Mouse (Mus musculus) adrenal gland, adult (tissue): ENCODE data around the gene Ttc28.
A peak's percentile ranks its signal among the peaks of the same experiment; 100 is the strongest.

Source experiments
- DNase-seq, 2 experiments: peaks; one replicate each; pipeline ENCODE4 v3.0.0; 2022 to 2023; ENCODE audit warnings: low spot score in 1 of 2; ENCODE audit not compliant: inconsistent age in 2 of 2

The Ttc28 gene

DNA sequence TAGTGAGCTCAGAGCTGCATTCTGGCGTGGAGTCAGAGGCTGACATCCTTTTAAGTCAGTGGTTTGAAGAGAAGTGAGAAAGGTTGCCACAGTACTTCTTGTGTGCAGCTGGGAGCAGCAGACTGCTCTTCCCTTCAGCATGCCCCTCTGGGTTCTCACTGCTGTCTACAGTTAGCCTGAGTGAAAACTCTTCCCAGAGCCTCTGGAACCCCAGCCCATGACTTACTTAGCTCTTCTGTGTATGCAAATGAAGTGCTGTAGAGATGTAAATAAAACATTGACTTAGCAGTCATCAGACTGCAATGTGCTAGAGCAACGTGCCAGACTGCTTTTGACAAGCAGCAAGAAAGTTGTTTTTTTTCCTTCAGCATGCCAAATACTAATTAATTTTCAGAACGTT, 70.2 kb downstream of the Ttc28 start:
- DNase-seq: no peak

- DNase-seq: no peak
Measured at GRCm38 (mm10) chr5:110958196-110958595, 78.6 kb downstream of the Ttc28 start.

- DNase-seq: no peak
Measured at GRCm38 (mm10) chr5:110960067-110960466, 80.5 kb downstream of the Ttc28 start.

GRCm38 (mm10) chr5:110960890-110961289, 81.3 kb downstream of the Ttc28 start:
- no peak for DNase-seq

- DNase-seq: no peak
Measured at GRCm38 (mm10) chr5:110967483-110968055, 88.0 kb downstream of the Ttc28 start.

- DNase-seq: no peak
Measured at GRCm38 (mm10) chr5:110968566-110968965, 89.0 kb downstream of the Ttc28 start.

GRCm38 (mm10) chr5:110970162-110970780, 90.7 kb downstream of the Ttc28 start:
- peak; percentile 29 to 63 for DNase-seq

DNA sequence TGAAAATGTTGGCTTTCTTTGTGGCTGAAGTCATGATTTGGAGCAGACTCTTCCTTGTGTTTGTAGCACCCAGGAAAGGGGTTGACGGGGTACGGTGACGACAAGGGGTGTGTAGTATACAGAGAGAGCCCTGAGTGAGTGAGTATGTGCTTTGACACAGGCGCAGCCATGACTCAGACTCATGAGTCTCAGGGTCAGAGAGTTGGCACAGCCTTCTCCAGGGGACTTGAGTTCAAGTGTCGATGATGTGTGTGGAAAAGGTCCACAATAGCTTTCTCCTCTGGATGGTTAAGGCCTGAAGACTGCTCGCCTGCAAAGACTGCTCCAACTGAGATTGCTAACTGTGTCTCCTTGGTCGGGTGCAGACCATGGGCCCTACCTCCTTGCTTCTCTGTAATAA, 97.1 kb downstream of the Ttc28 start:
- peak in 1 of 2 experiments; percentile 39 for DNase-seq

DNA sequence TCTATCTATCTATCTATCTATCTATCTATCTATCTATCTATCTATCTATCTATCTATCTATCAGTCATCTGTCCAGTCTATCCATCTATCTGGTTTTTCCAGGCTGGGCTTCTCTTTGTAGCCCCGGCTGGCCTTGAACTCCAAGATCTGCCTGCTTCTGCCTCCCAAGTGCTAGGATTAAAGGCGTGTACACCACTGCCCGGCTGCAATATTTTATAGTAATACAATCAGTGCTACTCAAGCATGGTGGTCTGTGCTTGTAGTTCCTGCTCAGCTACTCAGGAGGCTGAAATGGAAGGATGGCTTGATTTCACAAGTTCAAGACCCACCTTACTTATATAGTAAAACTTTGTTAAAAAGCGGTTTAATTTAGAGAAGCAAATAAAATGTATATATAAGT, 98.2 kb downstream of the Ttc28 start:
- no peak for DNase-seq

- peak; percentile 81 to 92 for DNase-seq
Measured at GRCm38 (mm10) chr5:110978461-110978860, 98.9 kb downstream of the Ttc28 start.

GRCm38 (mm10) chr5:110979011-110979860, 99.6 kb downstream of the Ttc28 start:
- peak; percentile 57 to 83 for DNase-seq

GRCm38 (mm10) chr5:110979861-110980346, 100.3 kb downstream of the Ttc28 start:
- peak; percentile 47 to 86 for DNase-seq

- DNase-seq: no peak
Measured at GRCm38 (mm10) chr5:110980576-110980975, 101.0 kb downstream of the Ttc28 start.

DNA sequence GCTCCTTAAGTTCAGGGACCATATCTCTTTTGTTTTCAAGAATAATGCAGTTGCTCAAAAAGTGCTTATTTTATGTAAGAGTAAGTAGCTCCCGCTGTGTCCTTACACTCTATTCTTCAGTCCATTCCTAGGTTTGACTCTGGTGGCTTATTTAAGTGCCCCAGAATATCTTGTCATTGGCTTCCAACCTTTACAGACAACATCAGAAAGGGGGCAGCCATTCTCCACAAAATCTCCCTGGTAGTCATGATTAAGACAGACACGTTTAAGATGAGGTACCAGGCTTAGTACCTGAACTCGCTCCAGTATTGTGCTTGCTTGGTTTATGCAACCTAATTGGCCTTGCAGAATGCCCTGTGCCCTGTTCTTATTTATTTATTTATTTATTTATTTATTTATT, 102.8 kb downstream of the Ttc28 start:
- DNase-seq: no peak

DNA sequence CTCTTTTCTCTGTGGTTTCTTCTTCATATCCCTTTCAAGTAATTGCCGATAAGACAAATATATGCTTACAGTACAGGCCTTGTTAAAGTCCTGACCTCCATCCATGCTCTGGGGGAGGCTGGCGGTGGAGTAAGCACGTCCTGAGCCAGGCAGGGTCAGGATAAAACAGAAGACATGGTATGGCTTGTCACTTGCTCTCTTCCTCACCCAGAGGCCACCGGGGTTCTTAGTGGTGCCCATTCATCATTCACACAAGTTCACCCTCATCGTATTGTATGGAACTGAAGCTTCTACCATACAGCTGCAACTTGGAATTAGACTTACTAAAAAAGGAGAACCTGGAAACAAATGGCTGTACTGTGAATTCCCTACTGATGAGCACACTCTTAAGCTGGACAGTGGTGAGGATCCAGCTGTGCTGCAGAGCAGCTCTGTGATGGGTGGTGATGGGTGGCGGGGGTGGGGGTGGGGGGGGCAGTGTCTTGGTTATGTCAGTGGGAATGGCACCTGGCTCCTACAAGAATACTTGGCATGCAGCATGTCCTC, 104.6 kb downstream of the Ttc28 start:
- no peak for DNase-seq

- no peak for DNase-seq
Measured at GRCm38 (mm10) chr5:110996835-110997539, 117.4 kb downstream of the Ttc28 start.

DNA sequence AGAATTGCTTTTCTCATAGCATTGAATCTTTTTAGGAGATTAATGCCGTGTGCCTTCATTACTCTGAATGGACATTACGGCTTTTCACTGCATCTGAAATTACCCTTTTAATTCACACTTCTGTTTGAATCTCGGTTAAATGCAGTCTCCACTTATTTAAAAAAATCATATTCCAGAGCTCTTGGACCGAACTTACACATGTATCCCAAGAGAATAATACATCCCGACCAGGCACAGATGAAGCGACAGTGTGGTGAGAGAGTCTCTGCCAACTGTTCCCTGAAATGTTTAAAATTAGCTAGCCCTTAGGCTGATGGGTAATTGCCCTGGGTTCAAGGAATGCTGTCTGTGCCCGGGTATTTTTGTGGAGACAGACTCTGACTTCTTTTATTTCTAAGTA, 118.1 kb downstream of the Ttc28 start:
- DNase-seq: no peak

DNA sequence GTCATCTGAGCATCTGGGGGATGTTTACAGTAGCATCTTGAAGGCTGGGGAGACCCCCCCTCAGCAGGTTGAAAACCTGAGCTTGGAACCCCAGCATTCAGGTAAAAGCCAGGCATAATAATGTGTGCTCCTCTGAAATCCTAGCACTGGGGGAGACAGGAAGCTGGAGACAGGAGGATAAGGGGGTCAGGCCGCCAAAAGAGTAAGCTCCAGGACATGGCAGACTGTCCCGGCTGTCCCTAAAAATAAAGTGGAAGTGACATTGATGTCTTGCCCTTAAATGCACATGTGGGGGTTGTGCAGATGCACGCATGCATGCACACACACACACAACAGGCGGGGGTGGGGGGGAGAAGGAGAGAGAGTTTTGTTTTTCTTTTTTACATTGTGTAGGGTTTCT, 118.7 kb downstream of the Ttc28 start:
- DNase-seq: no peak

DNA sequence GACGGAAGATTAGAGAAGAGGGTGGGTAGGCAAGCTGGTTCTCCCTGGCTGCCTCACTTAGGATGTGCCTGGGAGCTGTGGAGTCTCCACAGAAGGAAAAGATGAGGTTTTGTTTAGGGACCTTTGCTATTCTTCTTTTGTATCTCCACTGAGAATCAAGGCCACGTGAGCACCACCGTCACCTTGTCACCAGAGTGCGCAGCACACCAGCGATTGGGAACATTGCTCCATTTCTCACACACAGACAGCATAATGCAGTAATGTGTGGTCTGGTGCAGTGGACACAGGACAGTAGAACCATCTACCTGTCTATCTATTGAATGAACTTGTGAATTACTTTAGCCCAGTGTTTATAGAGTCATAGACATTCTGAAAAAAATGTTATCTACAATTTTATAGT, 121.3 kb downstream of the Ttc28 start:
- no peak for DNase-seq

DNA sequence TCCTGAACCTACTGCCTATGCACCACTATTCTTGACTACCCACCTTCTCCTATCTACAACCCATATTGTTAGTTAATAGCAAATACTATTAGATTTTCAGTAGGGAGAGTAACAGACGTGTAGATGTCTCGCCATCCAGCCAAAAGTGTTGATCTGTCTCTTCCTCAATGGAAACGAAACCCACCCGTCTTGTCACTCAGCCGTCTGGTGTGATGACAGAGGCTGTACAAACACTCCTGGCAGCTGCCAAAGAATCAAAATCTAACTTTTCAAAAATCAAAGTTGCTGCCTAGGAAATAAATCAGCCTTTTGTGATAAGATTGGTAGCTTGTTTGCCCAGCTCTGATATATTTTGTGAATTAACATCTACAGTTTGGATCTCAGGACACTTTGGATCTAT, 123.6 kb downstream of the Ttc28 start:
- DNase-seq: no peak

GRCm38 (mm10) chr5:111003750-111004149, 124.1 kb downstream of the Ttc28 start:
- no peak for DNase-seq
